Mouse (Mus musculus) left cerebral cortex, postnatal 25 days (tissue): ENCODE measurements around the gene Lgsn. TPM values are rescaled to one million over a fixed set of nuclear protein-coding genes. Genes with fewer than 3 reads are reported as not detected.

Source experiments
- DNase-seq, 2 experiments: peaks; one replicate each; pipeline ENCODE4 v3.0.0; 2022; ENCODE audit warnings: low spot score in 2 of 2, mixed read lengths in 1 of 2
- intact Hi-C: fragments of 180-260 bp; cut with DNase I; formaldehyde crosslinking; loops from one replicate; pipeline ENCODE4 v1.15.1; 2025
- total RNA-seq, 2 experiments: library from RNA; stranded (reverse); gene quantifications; 2 replicates each; pipeline ENCODE4 v1.2.3; 2021

The Lgsn gene
- total RNA-seq, 2 experiments from 2014 or later = not detected

DNA sequence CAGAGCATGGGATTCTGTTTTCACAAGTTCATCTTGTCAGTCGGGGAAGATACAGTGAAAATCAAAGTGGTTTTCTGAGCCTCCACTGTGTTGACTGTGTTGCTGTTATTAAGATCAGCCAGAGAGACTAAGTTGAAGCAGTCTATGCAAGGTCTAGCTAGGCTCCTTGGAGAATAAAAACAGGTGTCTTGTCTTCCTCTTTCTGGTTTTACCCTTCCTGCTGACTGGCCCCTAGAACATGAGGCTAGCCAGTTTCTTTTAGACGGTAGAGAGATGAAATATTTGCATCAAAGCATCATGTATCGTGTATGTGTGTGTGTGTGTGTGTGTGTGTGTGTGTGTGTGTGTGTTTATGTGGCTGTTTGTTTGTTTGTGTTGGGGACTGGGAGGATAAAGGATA lies 29.6 kb downstream of the Lgsn start:
- DNase-seq = no peak
- intact Hi-C loops = no loop called here

DNA sequence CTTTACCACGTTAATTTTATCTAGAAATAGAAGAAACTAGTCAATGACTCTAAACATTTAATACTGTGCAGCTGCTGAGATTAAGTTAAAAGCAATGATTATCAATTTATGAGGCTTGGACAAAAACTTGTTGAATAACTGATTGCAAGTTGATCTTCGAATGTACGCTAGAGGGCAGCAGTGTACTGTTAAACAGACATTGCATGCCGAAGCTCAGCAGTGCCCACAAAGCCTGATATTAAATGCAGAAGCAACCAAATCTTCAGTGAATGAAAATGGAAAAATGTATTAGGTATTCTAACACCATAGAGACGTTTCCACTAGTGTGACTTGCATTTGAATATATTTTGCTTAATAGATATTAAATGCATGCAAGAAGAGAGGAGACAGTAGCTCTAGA lies 33.9 kb downstream of the Lgsn start:
- peak; percentile 68 to 69 for DNase-seq
- intact Hi-C loops = loop anchor here (1.0 kb wide), 1 partner anchor 127 kb away; no protein-coding TSS in a partner anchor

DNA sequence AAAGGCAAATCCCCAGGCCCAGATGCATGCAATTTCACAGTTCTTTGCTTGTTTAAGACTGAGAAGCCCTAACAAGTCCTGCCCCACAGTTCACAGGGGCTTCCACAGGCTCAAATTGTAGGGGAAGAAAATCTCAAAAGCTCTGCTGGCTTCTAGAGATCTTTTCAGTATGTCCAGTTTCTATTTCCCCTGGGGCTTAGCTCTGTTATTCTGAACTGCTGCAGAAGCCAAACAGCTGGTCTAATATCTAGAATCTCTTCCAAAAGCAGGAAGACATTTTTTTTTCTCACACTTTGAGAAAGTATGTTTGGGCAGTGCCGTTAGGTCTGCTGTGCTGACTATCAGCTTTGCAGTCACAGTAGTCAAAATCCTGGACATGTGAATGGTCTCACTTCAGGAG lies 38.6 kb downstream of the Lgsn start:
- intact Hi-C loops = no loop called here
- DNase-seq = no peak

DNA sequence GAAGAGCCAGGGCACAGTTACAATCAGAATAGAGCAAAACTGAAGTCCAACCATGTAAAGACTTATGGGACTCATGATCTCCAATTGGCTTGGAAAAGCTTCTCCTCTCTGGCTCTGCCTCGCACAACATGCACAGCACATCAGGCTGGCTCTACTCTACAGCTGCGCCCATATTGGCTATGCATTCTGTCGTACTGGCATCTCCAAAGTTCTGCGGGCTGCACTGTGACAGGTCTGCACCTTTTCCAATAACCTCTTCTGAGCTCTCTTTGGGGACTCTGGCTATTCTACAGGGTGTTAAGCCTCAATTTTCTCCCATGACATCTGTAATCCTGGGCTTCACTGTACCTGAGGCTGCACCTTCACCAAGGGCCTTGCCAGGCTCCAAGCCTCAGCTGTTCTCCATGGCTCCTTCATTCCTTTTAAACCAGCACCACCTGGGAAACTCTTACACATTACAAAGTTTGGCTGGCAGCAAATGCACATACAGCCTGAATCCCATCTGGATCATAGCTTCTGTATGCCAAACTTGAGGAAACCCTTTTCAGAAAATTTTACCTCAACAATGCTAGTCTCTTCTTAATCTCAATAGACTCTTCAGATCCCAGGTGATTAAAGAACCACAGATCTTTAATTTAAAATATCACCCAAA lies 44.5 kb downstream of the Lgsn start:
- peak in 1 of 2 experiments; percentile 6 for DNase-seq
- intact Hi-C loops = no loop called here

DNA sequence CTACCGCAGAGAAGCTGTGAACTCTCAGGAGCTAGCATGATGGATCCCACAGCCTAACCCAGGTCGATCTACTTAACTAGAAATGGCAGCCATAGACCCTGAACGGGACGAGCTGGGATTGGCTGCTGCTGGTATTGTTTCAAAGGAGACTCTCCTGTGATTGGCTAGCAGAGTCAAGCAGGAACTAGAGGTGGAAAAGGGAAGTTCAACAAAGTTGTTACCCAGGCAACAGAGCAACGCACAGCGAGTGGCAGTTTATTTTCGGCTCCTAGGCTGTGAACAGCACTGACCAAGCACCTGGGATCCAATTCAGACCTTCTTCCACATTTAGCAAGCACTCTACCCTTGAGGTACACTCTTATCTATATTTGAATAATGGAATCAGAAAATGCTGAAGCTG lies 46.4 kb downstream of the Lgsn start, which contains the start of the genes 4931428L18Rik and Pih1d3:
TSS of gene 4931428L18Rik (minus strand) at position 121 of the 400 bp plus-strand sequence.
TSS of gene Pih1d3 (plus strand) at position 275 of the 400 bp plus-strand sequence.
- DNase-seq = no peak
- intact Hi-C loops = no loop called here

DNA sequence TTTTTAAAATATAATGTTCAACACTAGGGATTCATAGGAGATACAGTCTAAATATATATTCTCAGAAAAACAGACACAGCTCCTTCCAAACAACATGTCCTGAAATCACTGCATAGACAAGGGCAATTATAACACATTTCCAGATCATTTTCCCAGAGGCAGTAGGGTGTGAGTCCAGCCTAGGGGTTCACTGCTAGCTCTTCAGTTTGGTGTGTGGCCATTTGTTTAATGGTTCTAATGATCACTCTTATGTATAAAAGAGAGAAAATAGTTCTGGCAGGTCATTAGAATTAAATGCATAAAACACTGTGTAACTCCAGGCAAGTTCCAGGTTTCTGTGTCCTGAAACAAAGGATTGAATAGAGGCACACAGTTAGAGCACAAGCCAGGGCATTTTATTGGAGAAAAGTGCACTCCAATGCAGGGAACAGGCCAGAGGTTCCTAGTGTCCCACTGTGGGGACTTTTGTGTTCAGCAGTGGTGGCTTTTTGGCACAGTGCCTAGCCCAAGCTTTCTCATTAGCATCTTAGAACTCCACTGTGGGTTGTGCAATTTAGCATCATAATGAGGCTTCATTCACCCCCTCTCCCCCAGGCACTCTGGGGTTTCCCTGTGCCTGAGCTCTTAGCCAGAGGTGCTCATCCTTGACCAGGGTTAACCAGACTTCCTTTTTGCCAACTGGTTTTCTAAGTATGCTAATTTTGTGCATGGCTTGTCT lies 57.3 kb downstream of the Lgsn start:
- intact Hi-C loops = no loop called here
- DNase-seq = peak; percentile 9

Other genes starting within 250 kb of the Lgsn start
- not detected for gene AC153137.1, start 198.4 kb upstream of the Lgsn start, total RNA-seq
- gene 4931428L18Rik, start 46.3 kb downstream of the Lgsn start, total RNA-seq = not detected
- gene Pih1d3, start 46.4 kb downstream of the Lgsn start, total RNA-seq = not detected